Mouse (Mus musculus): ENCODE results near the gene F13b. TPM values are rescaled to one million over a fixed set of nuclear protein-coding genes. Genes with fewer than 3 reads are reported as not detected.

The F13b gene
- total RNA-seq (2021): not detected
- long read RNA-seq, experiment 1: 0 reads
- long read RNA-seq, experiment 2: 0 reads

- no peak for DNase-seq (ENCODE audit: low spot score in 2 of 2)
Measured at GRCm38 (mm10) chr1:139501258-139501752, at the start of gene F13b. F13b (plus strand) TSS chr1:139501702.

DNA sequence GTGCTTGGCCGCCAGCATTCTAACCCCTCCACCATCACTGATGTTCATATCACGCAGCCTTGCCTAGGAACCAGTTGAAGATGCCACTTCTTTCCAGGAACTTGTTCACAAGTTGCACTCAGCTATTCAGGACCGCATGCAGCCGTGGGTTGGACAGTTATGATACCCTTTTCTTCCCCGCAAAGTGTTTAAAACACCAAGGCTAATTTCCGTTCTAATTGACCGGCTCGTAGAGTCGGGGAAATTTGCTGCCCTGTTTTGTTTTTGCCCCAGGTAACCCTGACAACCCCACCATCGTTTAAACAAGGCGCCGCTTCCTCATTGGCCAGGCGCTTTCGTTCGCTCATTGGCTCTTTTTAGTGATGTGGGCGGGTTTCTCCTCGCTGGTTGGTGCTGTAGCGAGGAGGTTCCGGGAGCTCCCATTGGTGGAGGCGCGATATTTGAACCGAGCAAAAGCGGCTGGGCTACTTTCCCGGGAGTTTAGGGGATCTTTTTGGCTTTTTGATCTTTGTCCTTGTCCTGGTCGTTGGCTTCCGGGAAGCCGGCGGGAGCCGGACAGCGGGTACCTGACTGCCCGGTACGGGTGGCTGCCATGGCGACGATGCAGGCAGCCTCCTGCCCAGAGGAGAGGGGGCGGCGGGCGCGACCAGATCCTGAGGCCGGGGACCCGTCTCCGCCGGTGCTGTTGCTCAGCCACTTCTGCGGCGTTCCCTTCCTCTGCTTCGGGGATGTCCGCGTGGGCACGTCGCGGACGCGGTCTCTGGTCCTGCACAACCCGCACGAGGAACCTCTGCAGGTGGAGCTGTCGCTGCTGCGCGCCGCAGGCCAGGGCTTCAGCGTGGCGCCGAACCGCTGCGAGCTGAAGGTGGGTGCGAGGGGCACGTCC is 46.9 kb upstream of the F13b start, which contains the start of gene Aspm:
Gene Aspm (plus strand): TSS at position 433 of the 886 bp plus-strand sequence.
- peak; percentile 81 to 86 for DNase-seq (ENCODE audit: low spot score in 2 of 2)

GRCm38 (mm10) chr1:139455226-139455869 is 46.2 kb upstream of the F13b start:
- no peak for DNase-seq (ENCODE audit: low spot score in 2 of 2)

DNA sequence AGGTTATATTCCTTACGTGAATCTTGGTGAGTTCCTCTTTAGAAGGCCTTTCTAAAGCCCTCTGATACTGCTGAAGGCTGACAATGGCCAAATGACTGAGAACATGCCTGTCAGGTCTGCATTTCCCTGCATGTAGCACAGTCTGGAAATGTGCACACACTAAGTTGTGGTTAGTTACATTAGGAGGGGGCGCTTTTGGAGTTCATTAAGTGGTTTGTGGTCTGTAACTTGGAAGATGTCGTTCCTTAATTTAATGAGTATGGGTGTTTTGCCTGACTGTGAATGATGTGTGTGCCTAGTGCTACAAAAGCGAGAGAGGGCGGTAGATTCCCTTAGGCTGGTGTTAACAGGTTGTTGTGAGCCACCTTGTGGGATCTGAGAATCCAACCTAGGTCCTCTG is 40.7 kb upstream of the F13b start:
- no peak for DNase-seq (ENCODE audit: low spot score in 2 of 2)

DNA sequence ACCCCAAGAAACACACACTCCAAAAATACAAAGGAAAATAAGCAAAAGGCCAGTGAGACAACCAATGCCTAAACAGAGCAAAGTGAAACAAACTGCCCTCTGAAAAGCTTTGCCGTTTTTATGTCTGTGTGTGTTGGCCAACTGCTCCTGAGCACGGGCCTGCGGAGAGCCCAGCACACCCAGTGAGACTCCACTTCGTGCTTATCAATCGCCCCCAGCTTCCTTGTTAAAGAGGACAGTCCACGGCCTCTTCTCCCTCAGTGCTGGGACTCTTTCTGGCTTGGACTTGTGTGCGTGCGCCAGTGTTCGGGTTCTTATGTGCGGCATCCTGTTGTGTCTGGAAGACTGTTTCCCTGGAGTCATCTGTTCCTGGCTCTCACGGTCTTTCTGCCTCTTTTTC is 35.6 kb upstream of the F13b start:
- DNase-seq (ENCODE audit: low spot score in 2 of 2): no peak

DNA sequence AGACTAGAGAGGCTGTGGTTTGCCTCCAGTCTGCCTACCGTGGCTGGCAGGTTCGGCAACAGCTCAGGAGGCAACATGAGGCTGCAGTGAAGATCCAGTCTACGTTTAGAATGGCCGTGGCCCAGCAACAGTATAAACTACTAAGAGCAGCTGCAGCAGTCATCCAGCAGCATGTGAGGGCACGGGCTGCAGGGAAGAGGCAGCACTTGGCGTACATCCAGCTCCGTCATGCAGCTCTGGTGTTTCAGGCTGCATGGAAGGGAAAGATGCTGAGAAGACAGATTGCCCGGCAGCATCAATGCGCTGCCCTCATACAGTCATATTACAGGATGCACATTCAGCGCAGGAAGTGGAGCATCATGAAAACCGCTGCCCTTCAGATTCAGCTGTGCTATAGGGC is 22.6 kb upstream of the F13b start:
- DNase-seq (ENCODE audit: low spot score in 2 of 2): no peak

GRCm38 (mm10) chr1:139480246-139480645 is 21.3 kb upstream of the F13b start:
- DNase-seq (ENCODE audit: low spot score in 2 of 2): peak; percentile 17 to 28

DNA sequence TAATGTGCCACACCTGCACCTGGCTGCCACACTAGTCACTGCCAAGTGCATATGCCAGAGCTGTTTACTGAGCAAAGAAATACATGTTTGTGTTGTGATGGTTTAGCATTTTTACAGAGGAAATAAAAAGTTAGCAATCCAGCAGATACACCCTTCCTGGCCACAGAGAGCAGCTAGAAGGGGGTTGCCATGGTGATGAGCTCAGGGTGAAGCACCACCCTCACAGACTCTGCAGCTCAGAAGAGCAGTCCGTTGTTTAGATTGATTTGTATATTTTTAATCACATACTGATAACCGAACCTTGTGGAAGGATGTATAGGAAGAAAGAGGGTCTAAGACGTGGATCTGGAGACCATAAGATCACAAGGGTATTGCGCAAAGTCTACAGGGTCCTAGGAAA is 20.4 kb upstream of the F13b start:
- DNase-seq (ENCODE audit: low spot score in 2 of 2): peak in 1 of 2 experiments; percentile 4

GRCm38 (mm10) chr1:139494630-139495029 is 6.9 kb upstream of the F13b start:
- DNase-seq (ENCODE audit: low spot score in 2 of 2): no peak

DNA sequence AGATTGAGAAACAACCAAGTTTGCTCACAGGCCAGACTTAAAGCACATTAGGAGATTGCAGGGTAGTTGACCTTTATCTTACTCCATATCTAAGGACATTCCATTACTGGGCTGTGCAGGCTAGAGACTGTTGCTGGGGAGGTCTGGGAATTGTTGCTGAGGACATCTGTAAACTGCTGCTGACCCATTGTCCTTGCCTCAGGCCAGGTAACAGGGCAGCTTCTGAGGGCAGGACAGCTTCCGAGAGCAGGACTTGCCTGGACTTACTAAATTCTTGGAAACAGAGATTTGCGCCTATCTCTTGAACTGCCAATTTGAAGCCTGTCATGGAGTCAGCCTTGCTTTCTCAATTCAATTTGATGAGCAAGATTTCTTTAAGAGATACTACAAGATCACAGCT is 6.1 kb upstream of the F13b start:
- no peak for DNase-seq (ENCODE audit: low spot score in 2 of 2)

DNA sequence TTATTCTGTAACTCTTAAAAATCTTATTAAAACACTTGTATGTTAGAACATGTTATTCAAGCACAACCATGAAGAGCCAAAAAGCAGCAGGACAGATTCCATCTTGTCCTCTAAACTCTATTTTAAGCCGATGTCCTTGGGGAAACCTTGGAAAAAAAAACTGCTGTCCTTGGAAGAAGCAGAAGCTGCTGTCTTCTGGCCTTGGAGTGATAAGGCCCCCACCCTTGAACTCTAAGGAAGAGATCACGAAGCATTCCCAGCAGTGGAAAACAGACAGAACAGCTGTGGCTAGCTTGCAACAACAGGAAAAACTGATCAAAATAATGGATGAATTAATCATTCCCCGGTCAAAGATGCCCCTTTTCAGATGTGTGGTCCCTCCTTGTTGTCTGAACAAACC is 5.3 kb upstream of the F13b start:
- no peak for DNase-seq (ENCODE audit: low spot score in 2 of 2)

GRCm38 (mm10) chr1:139499751-139500150 is 1.8 kb upstream of the F13b start:
- no peak for DNase-seq (ENCODE audit: low spot score in 2 of 2)

- DNase-seq (ENCODE audit: low spot score in 2 of 2): no peak
Measured at GRCm38 (mm10) chr1:139514556-139514955, 13.1 kb downstream of the F13b start.

- DNase-seq (ENCODE audit: low spot score in 2 of 2): no peak
Measured at GRCm38 (mm10) chr1:139548536-139548935, 47.0 kb downstream of the F13b start.

- no peak for DNase-seq (ENCODE audit: low spot score in 2 of 2)
Measured at GRCm38 (mm10) chr1:139551311-139551710, 49.8 kb downstream of the F13b start.

DNA sequence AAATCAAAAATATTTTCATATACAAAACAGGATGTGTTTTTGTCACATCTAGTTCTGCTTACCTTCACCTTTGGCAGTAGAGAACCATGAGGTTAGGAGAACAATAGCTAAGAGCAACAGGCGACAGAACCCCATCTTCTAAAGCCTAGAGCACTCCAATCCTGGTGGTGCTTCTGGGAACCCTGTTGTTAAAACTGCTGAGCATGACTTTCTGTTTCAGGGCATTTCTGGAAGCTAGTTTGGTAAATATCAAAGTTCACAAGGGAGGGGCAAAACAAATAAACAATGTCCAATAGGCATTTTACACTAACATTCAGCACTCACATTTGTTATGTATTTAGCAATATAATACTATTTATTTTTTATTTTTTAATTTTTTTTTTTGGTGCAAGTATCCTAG is 58.5 kb downstream of the F13b start, which contains the start of gene Cfhr1:
Gene Cfhr1 (minus strand): TSS at position 249 of the 400 bp plus-strand sequence.
- no peak for DNase-seq (ENCODE audit: low spot score in 2 of 2)

Other genes with a start within 250 kb of the F13b start
- gene Crb1, start 124.6 kb upstream of the F13b start, total RNA-seq (2021): 1 to 10 TPM in 1 of 2 experiments, under 1 TPM in 1; 0.86 to 1.0 TPM
- gene Zbtb41, start 79.4 kb upstream of the F13b start, total RNA-seq (2021): 10 to 100 TPM; 27.4 to 32.2 TPM
- gene Aspm, start 46.9 kb upstream of the F13b start, total RNA-seq (2021): under 1 TPM; 0.45 to 0.49 TPM
- not detected for gene Cfhr1, start 58.6 kb downstream of the F13b start, total RNA-seq (2021)

All from left cerebral cortex, adult 18-20 months (tissue).